ENCODE assay signal across 23 mouse cellular contexts in genomic region chr12:91738381-91738780, GRCm38 (mm10).
"Had no signal": no experiment of that assay in that cellular context is flagged by ENCODE, and none has a peak within 500 bp of the region (broad histone marks: within the 10 kb centered on the region; RNA-seq: fewer than 3 reads in every experiment).

No protein-coding gene starts in this region.

- H3K27ac ChIP-seq: heart, embryonic 10.5 days; hindbrain, embryonic 13.5 days; hindbrain, embryonic 15.5 days; hindbrain, postnatal 0 days; kidney, embryonic 15.5 days; kidney, postnatal 0 days; limb, embryonic 13.5 days; limb, embryonic 15.5 days had no signal

- H3K27me3 ChIP-seq: heart, embryonic 12.5 days; hindbrain, embryonic 13.5 days; hindbrain, embryonic 15.5 days; kidney, embryonic 15.5 days; limb, embryonic 13.5 days; limb, embryonic 15.5 days had no signal

- H3K4me1 ChIP-seq: hindbrain, embryonic 13.5 days; hindbrain, embryonic 15.5 days had no signal

- H3K9me3 ChIP-seq: heart, embryonic 10.5 days; heart, embryonic 12.5 days; hindbrain, embryonic 13.5 days; hindbrain, embryonic 15.5 days; kidney, embryonic 15.5 days; limb, embryonic 13.5 days; limb, embryonic 15.5 days had no signal

- H3K36me3 ChIP-seq: heart, embryonic 10.5 days; heart, embryonic 12.5 days; hindbrain, embryonic 13.5 days; limb, embryonic 13.5 days had no signal

- H3K4me2 ChIP-seq: heart, embryonic 12.5 days; hindbrain, embryonic 13.5 days; hindbrain, embryonic 15.5 days; kidney, embryonic 15.5 days; limb, embryonic 13.5 days; limb, embryonic 15.5 days; liver, embryonic 11.5 days had no signal

- H3K4me3 ChIP-seq: heart, embryonic 10.5 days; heart, embryonic 12.5 days; hindbrain, embryonic 13.5 days; hindbrain, embryonic 15.5 days; kidney, embryonic 15.5 days; limb, embryonic 13.5 days; limb, embryonic 15.5 days had no signal

- H3K9ac ChIP-seq: forebrain, postnatal 0 days; heart, embryonic 12.5 days; hindbrain, embryonic 13.5 days; hindbrain, embryonic 15.5 days; kidney, embryonic 15.5 days; limb, embryonic 13.5 days; limb, embryonic 15.5 days had no signal

- ATAC-seq: forebrain, postnatal 0 days; hindbrain, postnatal 0 days; intestine, embryonic 16.5 days had no signal

- DNase-seq: forebrain, postnatal 0 days; gastrocnemius, postnatal 25 days; heart, adult 18-20 months; heart, postnatal 10 days; kidney, adult 11 months; kidney, adult 2 months; kidney, adult 9 months; kidney, postnatal 14 days; kidney, postnatal 4 days; layer of hippocampus, adult 9-11 months; layer of hippocampus, postnatal 36 days; left cerebral cortex, postnatal 4 days had no signal
